Mouse (Mus musculus): ENCODE results near the gene Scn10a.

Gene Scn10a

DNA sequence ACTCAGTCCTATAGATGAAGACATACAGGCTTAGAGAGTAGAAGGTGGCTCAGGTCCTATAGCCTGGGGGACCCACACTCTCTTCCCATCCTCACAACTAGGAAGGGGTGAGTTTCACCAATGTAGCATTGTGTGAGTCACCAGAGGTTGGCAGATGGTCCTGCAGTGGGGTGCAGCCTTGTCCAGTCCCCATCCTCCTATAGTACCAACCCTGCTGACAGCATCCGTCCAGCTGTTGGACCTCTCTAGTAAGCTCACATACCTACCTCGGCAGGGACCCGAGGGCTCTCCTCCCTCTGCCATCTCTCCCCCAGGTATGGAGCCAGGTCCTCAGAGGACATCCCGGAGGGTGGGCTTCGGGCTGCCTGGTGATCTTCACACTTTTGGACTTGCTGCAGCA, 85.6 kb downstream of the Scn10a start:
- no peak for DNase-seq

DNA sequence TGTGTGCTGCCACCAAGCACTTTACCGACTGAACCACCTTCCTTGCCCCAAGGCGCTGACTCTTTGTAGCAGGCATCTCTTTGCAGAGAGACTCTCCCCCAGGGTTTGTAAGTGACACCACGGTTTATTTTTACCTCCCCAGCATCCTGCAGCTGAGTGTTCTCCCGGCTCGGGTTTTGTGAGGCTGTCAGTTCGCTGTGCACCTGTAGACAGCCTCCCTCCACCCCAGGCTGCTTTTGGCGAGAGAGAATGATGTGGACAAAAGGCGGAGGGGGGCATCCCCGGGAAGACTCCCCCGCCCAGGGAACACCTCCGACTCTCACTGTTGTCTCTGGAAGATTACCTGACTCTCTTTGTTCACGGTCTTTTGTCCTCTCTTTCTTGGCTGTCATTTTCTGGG, 86.3 kb downstream of the Scn10a start:
- no peak for DNase-seq

DNA sequence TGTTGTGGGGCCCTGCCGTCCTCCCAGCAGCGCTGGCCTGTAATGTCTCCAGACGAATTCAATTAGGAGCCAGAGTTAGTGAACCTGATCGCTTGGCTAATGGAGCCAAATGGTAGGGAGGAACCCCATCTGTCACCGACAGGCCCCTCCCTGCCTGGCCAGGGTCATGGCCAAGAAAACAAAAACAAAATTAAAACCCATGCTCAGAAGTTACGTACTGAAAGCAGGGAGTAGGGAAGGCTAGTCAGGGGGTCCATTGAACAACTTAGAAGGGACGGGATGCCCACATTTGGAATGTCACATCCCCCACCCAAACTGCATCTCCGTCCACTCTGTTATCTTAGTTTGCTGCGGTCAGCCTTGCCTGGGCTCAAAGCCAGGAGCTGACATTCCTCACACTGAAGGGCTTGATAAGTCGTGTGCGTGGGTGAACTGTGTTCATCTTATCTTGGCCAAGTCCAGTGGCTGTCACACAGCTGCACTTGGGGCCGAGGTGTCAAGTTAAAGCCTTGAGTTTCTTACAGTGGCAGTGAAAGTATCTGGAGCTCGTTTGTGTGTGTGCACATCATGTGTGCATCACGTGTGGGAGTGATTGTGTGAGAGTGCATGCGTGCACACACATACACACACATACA, 87.1 kb downstream of the Scn10a start:
- peak; percentile 8 to 48 for DNase-seq

DNA sequence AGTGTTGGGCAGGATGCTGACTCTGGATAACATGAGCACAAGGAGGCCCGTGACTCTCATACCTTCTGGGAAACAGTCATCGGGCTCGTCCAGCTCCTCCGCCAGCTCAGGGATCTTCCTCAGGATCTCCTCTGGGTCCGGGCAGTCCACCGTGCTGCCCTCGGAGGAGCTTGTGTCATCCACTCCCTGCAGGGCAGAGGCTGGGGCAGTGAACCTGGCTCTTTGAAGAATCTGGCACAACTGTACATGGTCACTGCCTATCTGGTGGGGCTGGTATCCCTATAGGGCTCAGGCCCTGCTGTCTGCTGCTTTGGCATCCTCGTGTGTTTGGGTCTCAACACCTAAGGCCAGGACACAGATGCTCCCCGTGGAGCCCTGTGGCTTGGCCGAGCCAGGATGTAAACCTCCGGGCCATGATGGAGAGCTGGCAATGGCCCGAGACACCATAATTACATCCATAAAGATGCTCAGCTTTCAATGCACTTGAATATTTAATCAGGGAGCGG, 87.7 kb downstream of the Scn10a start:
- no peak for DNase-seq

- no peak for DNase-seq
Measured at GRCm38 (mm10) chr9:119628690-119629268, 90.3 kb downstream of the Scn10a start.

- no peak for DNase-seq
Measured at GRCm38 (mm10) chr9:119627227-119627626, 91.9 kb downstream of the Scn10a start.

DNA sequence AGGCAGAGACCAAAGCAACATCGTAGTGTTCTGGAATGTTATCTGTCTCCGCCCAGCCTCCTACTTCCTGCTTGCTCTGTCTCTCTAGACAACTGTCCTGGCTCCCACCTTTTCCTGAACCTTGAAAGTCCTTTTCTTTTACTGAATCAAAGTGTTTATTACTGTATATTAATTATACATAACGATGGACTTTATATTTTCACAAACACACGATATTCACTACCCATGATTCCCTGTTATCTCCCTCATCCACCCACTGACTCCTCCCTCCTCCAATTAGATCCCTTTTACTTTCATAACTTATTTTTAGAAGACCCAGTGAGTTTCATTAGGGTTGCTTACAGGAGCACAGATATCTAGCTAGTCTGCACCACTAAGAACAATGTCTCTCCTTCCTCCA, 95.0 kb downstream of the Scn10a start:
- DNase-seq = no peak

DNA sequence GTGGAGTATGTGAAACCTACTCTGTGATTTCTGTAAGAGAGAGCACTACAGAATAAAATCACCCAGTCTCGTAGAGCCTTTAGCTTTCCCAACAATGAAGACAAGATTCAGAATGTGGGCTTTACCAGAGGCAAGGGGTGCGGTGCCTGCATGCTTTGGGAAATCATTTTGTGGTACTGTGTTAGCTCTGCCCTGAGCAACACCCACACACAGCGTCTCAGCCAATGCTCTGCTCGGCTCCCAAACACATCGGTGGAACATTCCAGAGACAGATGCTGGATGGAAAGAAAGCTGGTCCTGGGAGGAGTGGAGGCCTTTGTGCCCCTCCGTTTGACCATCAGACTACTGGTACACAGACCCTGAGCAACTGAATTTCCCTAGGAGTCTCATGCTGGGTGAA, 104.3 kb downstream of the Scn10a start:
- no peak for DNase-seq

DNA sequence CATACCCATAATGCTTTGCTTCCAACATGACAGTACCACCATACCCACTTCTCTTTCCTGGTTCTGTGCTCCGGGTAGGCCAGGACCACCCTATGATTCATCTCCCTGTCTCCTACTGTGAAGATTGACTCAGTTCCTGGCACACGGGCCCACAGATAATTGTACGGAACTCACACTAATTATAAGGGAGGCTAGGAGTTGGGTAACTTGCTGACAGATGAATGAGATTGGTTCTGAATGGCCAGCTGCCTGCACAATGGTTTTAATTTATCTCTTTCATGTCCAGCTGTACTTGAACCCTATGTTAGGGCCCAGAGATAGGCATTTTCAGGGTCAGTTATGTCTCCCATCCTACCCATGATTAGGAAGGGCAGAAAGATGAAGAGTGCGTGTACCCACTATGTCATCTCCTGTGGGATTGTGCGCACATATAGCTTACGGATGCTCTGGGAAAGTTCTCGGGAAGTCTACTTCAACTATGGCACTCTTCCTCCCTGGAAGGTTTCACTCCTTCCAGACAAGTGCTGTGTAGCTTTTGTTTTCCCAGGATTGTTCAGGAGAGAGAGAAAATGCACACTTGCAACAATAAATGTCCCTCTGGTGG, 108.5 kb downstream of the Scn10a start:
- no peak for DNase-seq

DNA sequence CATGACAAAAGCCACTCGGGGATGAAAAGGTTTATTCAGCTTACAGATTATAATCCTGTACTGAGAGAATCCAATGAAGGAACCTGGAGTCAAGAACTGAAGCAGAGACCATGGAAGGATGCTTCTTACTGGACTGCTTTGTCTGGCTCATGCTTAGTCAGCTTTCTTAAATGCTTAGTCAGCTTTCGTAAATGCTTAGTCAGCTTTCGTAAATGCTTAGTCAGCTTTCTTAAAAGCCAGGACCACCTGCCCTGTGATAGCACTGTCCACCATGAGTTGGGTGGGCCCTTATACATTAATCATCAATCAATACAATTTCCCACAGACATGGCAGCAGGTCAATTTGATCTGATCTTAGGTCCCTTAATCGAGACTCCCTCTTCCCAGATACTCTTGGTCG, 112.2 kb downstream of the Scn10a start:
- DNase-seq = no peak

GRCm38 (mm10) chr9:119604607-119605006, 114.5 kb downstream of the Scn10a start:
- no peak for DNase-seq

- no peak for DNase-seq
Measured at GRCm38 (mm10) chr9:119598501-119598900, 120.6 kb downstream of the Scn10a start.

DNA sequence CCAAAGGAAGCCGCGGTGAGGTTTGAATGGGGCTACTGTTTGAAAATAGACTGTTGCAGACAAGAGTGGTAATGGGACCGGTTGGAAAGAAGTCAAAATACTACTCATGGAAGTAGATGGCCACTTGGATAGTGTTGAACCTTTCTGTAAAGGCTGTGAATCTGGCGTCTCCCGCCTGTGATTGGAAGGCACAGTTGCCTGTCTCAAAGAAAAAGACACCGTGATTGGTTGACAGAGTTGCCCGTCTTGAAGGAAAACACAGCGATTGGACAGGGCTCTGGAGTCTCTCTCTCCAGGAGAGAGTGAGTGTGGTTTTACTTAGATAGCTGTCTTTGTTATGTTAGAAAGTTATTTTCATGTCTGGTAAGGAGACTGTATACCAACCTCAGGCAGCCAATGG, 121.8 kb downstream of the Scn10a start:
- DNase-seq = peak; percentile 53 to 57

DNA sequence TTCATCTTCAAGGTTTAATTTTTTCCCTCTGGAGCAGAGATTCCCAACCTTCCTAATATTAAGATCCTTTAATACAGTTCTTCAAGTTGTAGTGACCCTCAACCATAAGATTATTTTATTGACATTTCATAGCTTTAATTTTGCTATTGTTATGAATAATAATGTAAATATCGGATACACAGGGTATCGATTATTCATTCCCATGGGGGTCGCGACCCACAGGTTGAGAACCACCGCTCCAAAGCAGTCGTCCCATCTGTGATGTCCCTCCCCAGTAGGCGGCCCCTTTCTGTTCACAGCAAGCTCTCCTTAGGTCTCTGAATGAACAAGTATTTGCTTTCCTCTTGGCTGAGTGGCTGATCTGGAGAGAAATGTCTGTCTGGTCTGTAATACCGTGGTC, 129.5 kb downstream of the Scn10a start:
- no peak for DNase-seq

GRCm38 (mm10) chr9:119588763-119589449, 130.2 kb downstream of the Scn10a start:
- DNase-seq = peak in 1 of 2 experiments; percentile 36

GRCm38 (mm10) chr9:119580668-119581067, 138.5 kb downstream of the Scn10a start:
- peak; percentile 66 to 80 for DNase-seq

DNA sequence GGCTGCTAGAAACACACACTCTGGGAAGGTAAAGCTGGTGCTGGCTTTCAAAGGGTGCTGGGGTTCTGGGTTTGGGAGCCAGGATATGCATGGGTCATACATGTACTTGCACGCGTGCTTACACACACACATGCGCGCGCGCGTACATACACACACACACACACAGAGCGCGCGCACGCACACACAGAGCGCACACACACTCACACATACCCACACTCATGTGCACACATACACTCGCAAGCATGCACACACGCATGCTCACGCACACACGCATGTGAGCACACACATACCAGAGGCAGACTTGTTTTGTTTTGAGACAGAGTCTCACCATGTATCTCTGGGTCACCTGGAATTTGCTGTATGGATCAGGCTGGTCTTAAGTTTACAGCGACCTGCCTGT, 138.9 kb downstream of the Scn10a start:
- no peak for DNase-seq

GRCm38 (mm10) chr9:119578636-119579438, 140.3 kb downstream of the Scn10a start, which contains the start of gene Scn5a:
Gene Scn5a, minus strand, starts transcription at chr9:119579016.
- peak in 1 of 2 experiments; percentile 53 for DNase-seq

- no peak for DNase-seq
Measured at GRCm38 (mm10) chr9:119578311-119578635, 140.8 kb downstream of the Scn10a start.

DNA sequence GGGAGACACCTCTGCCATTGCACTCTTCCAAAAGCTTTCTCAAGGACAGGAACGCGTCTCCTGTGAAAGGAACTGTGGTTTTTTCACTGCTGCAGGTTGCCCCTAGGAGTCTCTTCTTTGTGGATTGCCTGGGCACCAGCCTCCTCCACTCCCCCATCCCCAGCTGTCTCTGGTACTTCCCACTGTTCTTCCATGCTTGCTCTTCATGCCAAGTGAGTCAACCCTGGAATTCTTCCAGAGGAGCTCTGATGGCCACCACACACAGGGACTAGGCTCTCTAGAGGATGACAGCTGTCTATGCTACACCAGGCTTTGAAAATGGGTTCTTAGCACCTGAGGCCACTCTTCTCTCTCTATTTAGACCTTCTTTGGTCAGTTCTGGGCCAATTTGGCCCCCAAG, 142.1 kb downstream of the Scn10a start:
- DNase-seq = no peak

DNA sequence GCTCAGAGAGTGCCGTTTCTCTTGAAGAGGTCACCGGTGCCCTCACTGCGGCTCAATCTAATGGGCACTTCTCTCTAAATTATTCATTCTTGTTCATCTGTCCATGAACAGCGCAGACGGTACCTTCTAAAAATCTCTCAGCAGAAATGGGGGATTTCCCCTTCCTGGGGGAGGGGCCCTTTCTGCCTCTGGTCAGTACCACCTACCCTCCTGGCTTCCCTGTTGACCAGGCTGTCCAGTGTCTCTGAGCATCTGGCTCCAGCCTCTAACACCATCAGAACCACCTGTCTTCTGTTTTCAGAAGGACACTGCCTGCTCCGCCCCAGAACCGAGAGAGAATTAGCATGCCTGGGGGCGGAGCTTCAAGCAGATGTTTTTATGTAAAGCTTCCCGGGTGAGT, 143.4 kb downstream of the Scn10a start:
- DNase-seq = no peak

DNA sequence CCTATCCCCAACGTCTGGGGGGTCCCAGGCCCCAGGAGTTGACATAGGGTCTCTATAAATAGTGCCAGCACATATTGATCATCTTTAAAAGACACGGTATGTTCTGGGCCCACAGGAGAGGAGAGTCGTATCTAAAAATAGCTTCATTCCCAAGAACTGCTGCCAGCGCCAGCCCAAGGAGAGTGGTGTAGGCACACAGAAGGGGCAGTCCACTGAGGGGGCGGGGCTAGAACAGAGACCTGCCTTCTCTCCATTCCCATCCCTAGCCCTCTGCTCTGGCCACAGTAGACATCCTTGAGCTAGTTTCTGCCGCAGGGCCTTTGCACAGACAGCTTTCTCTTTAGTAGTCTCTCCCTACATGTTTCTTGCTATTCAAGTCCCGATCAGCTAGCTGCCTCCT, 144.8 kb downstream of the Scn10a start:
- DNase-seq = peak in 1 of 2 experiments; percentile 18

DNA sequence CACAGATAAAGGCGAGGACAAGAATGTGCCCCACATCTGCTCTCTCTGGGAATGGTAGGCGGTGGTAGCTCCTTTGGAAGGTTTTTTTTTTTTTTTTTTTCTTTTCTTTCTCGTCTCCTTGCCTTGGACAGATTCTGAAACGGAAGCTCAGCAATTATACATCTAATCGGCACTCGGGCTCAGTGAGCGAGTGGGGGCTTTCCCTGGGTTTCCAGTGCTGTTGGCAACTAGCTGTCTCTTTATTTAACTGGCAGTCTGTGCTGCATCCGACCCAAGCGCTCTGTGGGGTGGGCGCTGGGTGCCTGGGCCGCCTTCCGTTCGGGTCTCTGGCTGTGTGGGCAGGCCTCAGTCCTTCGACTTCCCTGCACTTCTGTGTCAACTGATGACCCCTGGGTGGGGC, 146.1 kb downstream of the Scn10a start:
- DNase-seq = no peak
